Mouse (Mus musculus) embryonic facial prominence, embryonic 10.5 days (tissue): ENCODE results near the gene Trabd. TPM values are rescaled to one million over a fixed set of nuclear protein-coding genes. Genes with fewer than 3 reads are reported as not detected.

Experiments used
- DNase-seq: peaks from one replicate; pipeline ENCODE4 v3.0.0-alpha.2; 2017; ENCODE audit warnings: low spot score
- H3K27ac ChIP-seq: fragments of 300-500 bp; sonication (generic); replicated peaks from 2 replicates; pipeline ENCODE4 v1.5.1; 2016; ENCODE audit warnings: mild to moderate bottlenecking
- H3K27me3 ChIP-seq: fragments of 300-500 bp; sonication (generic); replicated peaks from 2 replicates; pipeline ENCODE4 v1.6.1; 2016; ENCODE audit warnings: low read depth, mild to moderate bottlenecking; ENCODE audit not compliant: poor library complexity, severe bottlenecking
- H3K36me3 ChIP-seq: fragments of 300-500 bp; sonication (generic); replicated peaks from 2 replicates; pipeline ENCODE4 v1.6.1; 2016; ENCODE audit warnings: mild to moderate bottlenecking, moderate library complexity
- H3K4me1 ChIP-seq: fragments of 300-500 bp; sonication (generic); 2 replicates; pipeline ENCODE4 v1.6.1; 2016
- H3K4me3 ChIP-seq: fragments of 300-500 bp; sonication (generic); 2 replicates; pipeline ENCODE4 v1.5.1; 2016; ENCODE audit warnings: mild to moderate bottlenecking, moderate library complexity
- H3K9me3 ChIP-seq: fragments of 300-500 bp; sonication (generic); 2 replicates; pipeline ENCODE4 v1.6.1; 2016; ENCODE audit warnings: mild to moderate bottlenecking
- WGBS: fragments of 180-500 bp; shearing (Covaris S2); methylation state at CpG from one replicate; pipeline ENCODE4 v1.1.7; 2016; 5-methylcytosine and 5-hydroxymethylcytosine counted together
- polyA plus RNA-seq: library from polyadenylated mRNA; unstranded; fragments of >200 nt; fragmentation: Nextera tagmentation; extraction: Ambion mirVana; gene quantifications from 2 replicates; pipeline ENCODE4 v1.2.1, GENCODE M21; 2016

Trabd gene
- 52.1 and 52.4 TPM in 2 replicates for polyA plus RNA-seq

GRCm38 (mm10) chr15:89074613-89075477 lies at the start of gene Trabd:
TSS of gene Trabd (plus strand) at chr15:89075124.
- H3K27me3 ChIP-seq: peaks cover 15% of the 10 kb centered on the region
- 21% methylated on average over 11 of the region's 11 CpGs for WGBS
- H3K9me3 ChIP-seq: no peaks in the 10 kb centered on the region
- H3K27ac ChIP-seq: peak within 1 kb of the TSS; percentile 92
- H3K4me1 ChIP-seq: peaks cover 45% of the 10 kb centered on the region
- H3K36me3 ChIP-seq: peaks cover 4% of the 10 kb centered on the region
- DNase-seq: peak; percentile 17
- H3K4me3 ChIP-seq: peak within 1 kb of the TSS; percentile 87

GRCm38 (mm10) chr15:89044381-89044780 lies 30.5 kb upstream of the Trabd start:
- Histone ChIP-seq H3K4me1 (no peaks in the 10 kb centered on the region), H3K36me3 (no peaks in the 10 kb centered on the region), H3K9me3 (peaks cover 9% of the 10 kb centered on the region; the same call in 1 of the 2 replicates), H3K27ac (no peak overlapping the region), H3K27me3 (no peaks in the 10 kb centered on the region), H3K4me3 (no peak overlapping the region)
- DNase-seq: no peak
- WGBS: 77% methylated on average over 5 of the region's 5 CpGs

- WGBS: 72% methylated on average over 4 of the region's 4 CpGs
- H3K4me3 ChIP-seq: no peak overlapping the region
- DNase-seq: no peak
- H3K27me3 ChIP-seq: no peaks in the 10 kb centered on the region
- no peaks in the 10 kb centered on the region for H3K4me1 ChIP-seq
- no peak overlapping the region for H3K27ac ChIP-seq
- no peaks in the 10 kb centered on the region for H3K36me3 ChIP-seq
- H3K9me3 ChIP-seq: peaks cover 9% of the 10 kb centered on the region; the same call in 1 of the 2 replicates
These were observed 28.6 kb upstream of the Trabd start for GRCm38 (mm10) chr15:89046356-89046755.

GRCm38 (mm10) chr15:89054666-89055065 lies 20.3 kb upstream of the Trabd start:
- H3K27me3 ChIP-seq: peaks cover 41% of the 10 kb centered on the region
- no peak for DNase-seq
- no peaks in the 10 kb centered on the region for H3K36me3 ChIP-seq
- H3K27ac ChIP-seq: no peak overlapping the region
- WGBS: 90% methylated on average over 7 of the region's 7 CpGs
- peaks cover 5% of the 10 kb centered on the region for H3K4me1 ChIP-seq
- H3K4me3 ChIP-seq: no peak overlapping the region
- H3K9me3 ChIP-seq: 0 out of 2 replicates have a peak, but pooled peaks cover 2% of the 10 kb centered on the region

GRCm38 (mm10) chr15:89058736-89059135 lies 16.2 kb upstream of the Trabd start:
- Histone ChIP-seq H3K27ac (no peak overlapping the region), H3K27me3 (peaks cover 81% of the 10 kb centered on the region), H3K36me3 (no peaks in the 10 kb centered on the region), H3K4me1 (peaks cover 13% of the 10 kb centered on the region), H3K4me3 (peak overlapping the region; percentile 73), H3K9me3 (no peaks in the 10 kb centered on the region)
- DNase-seq: no peak
- WGBS: 32% methylated on average over 6 of the region's 6 CpGs

- H3K4me1 ChIP-seq: peaks cover 13% of the 10 kb centered on the region
- no peaks in the 10 kb centered on the region for H3K36me3 ChIP-seq
- H3K27ac ChIP-seq: peak within 1 kb of the TSS; percentile 71
- WGBS: 1% methylated on average over 57 of the region's 57 CpGs
- H3K4me3 ChIP-seq: peak within 1 kb of the TSS; percentile 73
- H3K27me3 ChIP-seq: peaks cover 88% of the 10 kb centered on the region
- no peaks in the 10 kb centered on the region for H3K9me3 ChIP-seq
- peak; percentile 50 for DNase-seq
These were observed 15.6 kb upstream of the Trabd start, which contains the start of gene Panx2 for GRCm38 (mm10) chr15:89059161-89059931. TSS of gene Panx2 (plus strand) at chr15:89059734.

- H3K36me3 ChIP-seq: no peaks in the 10 kb centered on the region
- peak; percentile 70 for DNase-seq
- H3K27me3 ChIP-seq: peaks cover 95% of the 10 kb centered on the region
- peak overlapping the region; percentile 73 for H3K4me3 ChIP-seq
- 2% methylated on average over 48 of the region's 48 CpGs for WGBS
- peaks cover 13% of the 10 kb centered on the region for H3K4me1 ChIP-seq
- peak overlapping the region; percentile 71 for H3K27ac ChIP-seq
- H3K9me3 ChIP-seq: no peaks in the 10 kb centered on the region
These were observed 14.8 kb upstream of the Trabd start for GRCm38 (mm10) chr15:89060032-89060681.

GRCm38 (mm10) chr15:89060811-89061460 lies 14.0 kb upstream of the Trabd start:
- 83% methylated on average over 12 of the region's 12 CpGs for WGBS

GRCm38 (mm10) chr15:89061761-89062517 lies 13.0 kb upstream of the Trabd start:
- no peak for DNase-seq
- Histone ChIP-seq H3K4me1 (peaks cover 13% of the 10 kb centered on the region), H3K9me3 (no peaks in the 10 kb centered on the region), H3K27ac (no peak overlapping the region), H3K4me3 (no peak overlapping the region), H3K36me3 (no peaks in the 10 kb centered on the region), H3K27me3 (peaks cover 99% of the 10 kb centered on the region)
- 83% methylated on average over 6 of the region's 6 CpGs for WGBS

More at GRCm38 (mm10) chr15:89060811-89061460, 14.0 kb upstream of the Trabd start:
- no peaks in the 10 kb centered on the region for H3K36me3 ChIP-seq
- H3K27ac ChIP-seq: no peak overlapping the region
- DNase-seq: no peak
- H3K4me1 ChIP-seq: peaks cover 13% of the 10 kb centered on the region
- no peaks in the 10 kb centered on the region for H3K9me3 ChIP-seq
- peaks cover 98% of the 10 kb centered on the region for H3K27me3 ChIP-seq
- H3K4me3 ChIP-seq: peak overlapping the region; percentile 73; the same call in 1 of the 2 replicates

- DNase-seq: no peak
These were observed 12.4 kb upstream of the Trabd start for GRCm38 (mm10) chr15:89062518-89062910.

GRCm38 (mm10) chr15:89063001-89063400 lies 11.9 kb upstream of the Trabd start:
- Histone ChIP-seq H3K27me3 (peaks cover 99% of the 10 kb centered on the region), H3K9me3 (no peaks in the 10 kb centered on the region), H3K36me3 (no peaks in the 10 kb centered on the region), H3K4me1 (peaks cover 21% of the 10 kb centered on the region), H3K27ac (no peak overlapping the region), H3K4me3 (no peak overlapping the region)
- WGBS: 85% methylated on average over 7 of the region's 7 CpGs
- no peak for DNase-seq

More at GRCm38 (mm10) chr15:89062518-89062910, 12.4 kb upstream of the Trabd start:
- WGBS: 88% methylated on average over 5 of the region's 5 CpGs
- no peaks in the 10 kb centered on the region for H3K9me3 ChIP-seq
- peaks cover 99% of the 10 kb centered on the region for H3K27me3 ChIP-seq
- H3K4me1 ChIP-seq: peaks cover 16% of the 10 kb centered on the region
- H3K4me3 ChIP-seq: no peak overlapping the region
- H3K36me3 ChIP-seq: no peaks in the 10 kb centered on the region
- no peak overlapping the region for H3K27ac ChIP-seq
